ENCODE assay signal across 17 mouse cellular contexts in genomic region chr14:19993570-19993883, GRCm38 (mm10).
"Had no signal": no experiment of that assay in that cellular context is flagged by ENCODE, and none has a peak within 500 bp of the region (broad histone marks: within the 10 kb centered on the region; RNA-seq: fewer than 3 reads in every experiment).

No protein-coding gene starts in this region.

- H3K4me3 ChIP-seq: limb, embryonic 13.5 days; midbrain, embryonic 10.5 days; myocyte; neural tube, embryonic 13.5 days; stomach, embryonic 15.5 days had no signal

- H3K27ac ChIP-seq: limb, embryonic 13.5 days; liver, embryonic 14.5 days; midbrain, embryonic 10.5 days; neural tube, embryonic 13.5 days; stomach, embryonic 15.5 days had no signal

- H3K27me3 ChIP-seq: limb, embryonic 13.5 days; neural tube, embryonic 13.5 days; stomach, embryonic 15.5 days had no signal

- H3K9ac ChIP-seq: limb, embryonic 13.5 days; liver, embryonic 14.5 days; neural tube, embryonic 13.5 days; stomach, embryonic 15.5 days had no signal

- ATAC-seq: intestine, embryonic 16.5 days; lung, postnatal 0 days had no signal

- H3K4me1 ChIP-seq: neural tube, embryonic 13.5 days; stomach, embryonic 15.5 days had no signal

- DNase-seq: kidney, adult 8-10 months; kidney, postnatal 36 days; left cerebral cortex, postnatal 4 days; lung, adult 2 months; lung, postnatal 4 days; midbrain, embryonic 14.5 days; retina, postnatal 1 day; right cerebral cortex, postnatal 4 days; spleen, adult 18-20 months had no signal

- H3K9me3 ChIP-seq: limb, embryonic 13.5 days; midbrain, embryonic 10.5 days; neural tube, embryonic 13.5 days; stomach, embryonic 15.5 days had no signal

- H3K36me3 ChIP-seq: limb, embryonic 13.5 days; midbrain, embryonic 10.5 days; neural tube, embryonic 13.5 days; stomach, embryonic 15.5 days had no signal

- H3K4me2 ChIP-seq: limb, embryonic 13.5 days; neural tube, embryonic 13.5 days; stomach, embryonic 15.5 days had no signal
